Mouse (Mus musculus) adrenal gland, adult 2 months (tissue): Measurements from ENCODE around the gene Myom1. TPM values are rescaled to one million over a fixed set of nuclear protein-coding genes. Genes with fewer than 3 reads are reported as not detected.

Experiments
- DNase-seq: peaks from one replicate; pipeline ENCODE4 v3.0.0; 2021
- polyA plus RNA-seq: library from polyadenylated mRNA; depleted of rRNA; stranded (reverse); fragments of >200 nt; gene quantifications from 2 replicates; pipeline ENCODE4 v1.2.3, GENCODE M21; 2012; rRNA removed
- total RNA-seq, 2 experiments: library from RNA; stranded (reverse); gene quantifications; 2 replicates each; pipeline ENCODE4 v1.2.3; 2021

Gene Myom1
- total and polyA plus RNA-seq, 3 experiments = 0.89 to 2.0 (median 1.8) TPM

- DNase-seq = no peak
Measured at GRCm38 (mm10) chr17:71136384-71137333, 134.2 kb downstream of the Myom1 start.

GRCm38 (mm10) chr17:71137334-71137721, 134.9 kb downstream of the Myom1 start:
- DNase-seq = no peak

GRCm38 (mm10) chr17:71142068-71142467, 139.6 kb downstream of the Myom1 start:
- no peak for DNase-seq

GRCm38 (mm10) chr17:71143155-71143554, 140.7 kb downstream of the Myom1 start:
- DNase-seq = no peak

GRCm38 (mm10) chr17:71144322-71145116, 142.1 kb downstream of the Myom1 start:
- no peak for DNase-seq

- DNase-seq = no peak
Measured at GRCm38 (mm10) chr17:71145248-71145961, 143.0 kb downstream of the Myom1 start.

GRCm38 (mm10) chr17:71153356-71153755, 150.9 kb downstream of the Myom1 start:
- DNase-seq = no peak

GRCm38 (mm10) chr17:71155271-71155670, 152.8 kb downstream of the Myom1 start:
- peak; percentile 91 for DNase-seq

- no peak for DNase-seq
Measured at GRCm38 (mm10) chr17:71159152-71159567, 156.7 kb downstream of the Myom1 start.

GRCm38 (mm10) chr17:71159720-71160119, 157.3 kb downstream of the Myom1 start:
- DNase-seq = no peak

- DNase-seq = no peak
Measured at GRCm38 (mm10) chr17:71160244-71160995, 158.0 kb downstream of the Myom1 start.

GRCm38 (mm10) chr17:71164991-71165390, 162.6 kb downstream of the Myom1 start:
- peak; percentile 61 for DNase-seq

- DNase-seq = no peak
Measured at GRCm38 (mm10) chr17:71168205-71168815, 165.9 kb downstream of the Myom1 start.

- no peak for DNase-seq
Measured at GRCm38 (mm10) chr17:71168846-71169245, 166.4 kb downstream of the Myom1 start.

GRCm38 (mm10) chr17:71169639-71170038, 167.2 kb downstream of the Myom1 start:
- DNase-seq = no peak

GRCm38 (mm10) chr17:71171161-71171560, 168.7 kb downstream of the Myom1 start:
- no peak for DNase-seq

Other genes with a start within 250 kb of the Myom1 start
- gene Tgif1, start 149.1 kb upstream of the Myom1 start, total RNA-seq = 10 to 100 TPM; 39.3 to 56.3 TPM
- gene Tgif1, start 149.1 kb upstream of the Myom1 start, polyA plus RNA-seq = 27.8 and 30.3 TPM in 2 replicates
- gene Myl12a, start 245 bp downstream of the Myom1 start, total RNA-seq = 100 to 1,000 TPM; 281 to 315 TPM
- gene Myl12a, start 245 bp downstream of the Myom1 start, polyA plus RNA-seq = 45.7 and 49.1 TPM in 2 replicates
- 10 to 100 TPM; 38.1 to 43.0 TPM for gene Lpin2, start 179.9 kb downstream of the Myom1 start, total RNA-seq
- gene Lpin2, start 179.9 kb downstream of the Myom1 start, polyA plus RNA-seq = 7.0 and 8.2 TPM in 2 replicates